Mouse (Mus musculus) kidney, embryonic 16.5 days (tissue): ENCODE data around the gene Frat1. TPM values are rescaled to one million over a fixed set of nuclear protein-coding genes. Genes with fewer than 3 reads are reported as not detected.

Source experiments
- ATAC-seq: fragments of 200-750 bp; cut with Nextera tagmentation; 2 replicates; pipeline ENCODE4 v1.8.0; 2017; ENCODE audit warnings: moderate TSS enrichment; ENCODE audit not compliant: low FRiP score, low TSS enrichment
- H3K27ac ChIP-seq: fragments of 300-500 bp; sonication (generic); 2 replicates; pipeline ENCODE4 v1.5.1; 2014; ENCODE audit warnings: low read length
- H3K27me3 ChIP-seq: fragments of 300-500 bp; sonication (generic); 2 replicates; pipeline ENCODE4 v1.6.1; 2014; ENCODE audit warnings: low read length, control low read depth, mixed read lengths; ENCODE audit not compliant: insufficient read depth
- H3K36me3 ChIP-seq: fragments of 300-500 bp; sonication (generic); 2 replicates; pipeline ENCODE4 v1.6.1; 2014; ENCODE audit warnings: low read length, control low read depth, mixed read lengths; ENCODE audit not compliant: insufficient read depth
- H3K4me1 ChIP-seq: fragments of 300-500 bp; sonication (generic); 2 replicates; pipeline ENCODE4 v1.6.1; 2014; ENCODE audit warnings: low read length, control low read depth, mixed read lengths; ENCODE audit not compliant: insufficient read depth
- H3K4me2 ChIP-seq: fragments of 300-500 bp; sonication (generic); replicated peaks from 2 replicates; pipeline ENCODE4 v1.6.1; 2014; ENCODE audit warnings: low read depth, low read length
- H3K4me3 ChIP-seq: fragments of 300-500 bp; sonication (generic); 2 replicates; pipeline ENCODE4 v1.5.1; 2014; ENCODE audit warnings: mild to moderate bottlenecking, low read length
- H3K9ac ChIP-seq: fragments of 300-500 bp; sonication (generic); replicated peaks from 2 replicates; pipeline ENCODE4 v1.6.1; 2014; ENCODE audit warnings: low read length
- H3K9me3 ChIP-seq: fragments of 300-500 bp; sonication (generic); 2 replicates; pipeline ENCODE4 v1.6.1; 2016; ENCODE audit warnings: low read length, control low read depth
- WGBS: fragments of 180-500 bp; shearing (Covaris S2); extraction: QIAGEN DNeasy Blood & Tissue Kit; methylation state at CpG from one replicate; pipeline ENCODE4 v1.1.7; 2014; 5-methylcytosine and 5-hydroxymethylcytosine counted together
- polyA plus RNA-seq: library from polyadenylated mRNA; unstranded; fragments of >200 nt; fragmentation: Nextera tagmentation; extraction: Ambion mirVana; gene quantifications from 2 replicates; pipeline ENCODE4 v1.2.1, GENCODE M21; 2015

Frat1 gene
- polyA plus RNA-seq, 1 experiment from 2014 or later, result 6.2 TPM

DNA sequence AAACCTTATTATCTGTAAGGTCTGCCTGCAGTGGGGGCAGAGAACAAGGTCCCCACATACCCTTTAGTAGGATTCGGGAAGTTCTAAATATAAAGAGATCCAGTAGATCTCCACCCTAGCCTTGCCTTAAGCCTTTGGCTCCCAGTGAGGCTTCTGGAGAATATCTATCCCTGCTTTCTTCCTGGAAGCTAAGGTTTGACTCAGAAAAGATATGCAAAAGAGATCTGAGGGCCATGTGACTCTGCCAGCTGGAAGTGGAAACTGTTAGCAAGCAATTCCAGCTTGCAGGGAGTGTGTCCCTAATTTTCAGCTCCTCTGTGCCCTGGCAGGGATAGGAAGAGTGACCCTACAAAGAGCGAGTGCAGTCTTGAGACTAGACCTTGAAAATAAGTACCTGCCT is 42.5 kb downstream of the Frat1 start:
- Histone ChIP-seq H3K4me2 (no peak overlapping the region), H3K4me3 (no peak overlapping the region), H3K9me3 (no peaks in the 10 kb centered on the region), H3K27ac (no peak overlapping the region), H3K4me1 (no peaks in the 10 kb centered on the region), H3K36me3 (peaks cover 48% of the 10 kb centered on the region), H3K27me3 (no peaks in the 10 kb centered on the region), H3K9ac (no peak overlapping the region)
- 92% methylated on average over 2 of the region's 2 CpGs for WGBS
- ATAC-seq, result no peak

DNA sequence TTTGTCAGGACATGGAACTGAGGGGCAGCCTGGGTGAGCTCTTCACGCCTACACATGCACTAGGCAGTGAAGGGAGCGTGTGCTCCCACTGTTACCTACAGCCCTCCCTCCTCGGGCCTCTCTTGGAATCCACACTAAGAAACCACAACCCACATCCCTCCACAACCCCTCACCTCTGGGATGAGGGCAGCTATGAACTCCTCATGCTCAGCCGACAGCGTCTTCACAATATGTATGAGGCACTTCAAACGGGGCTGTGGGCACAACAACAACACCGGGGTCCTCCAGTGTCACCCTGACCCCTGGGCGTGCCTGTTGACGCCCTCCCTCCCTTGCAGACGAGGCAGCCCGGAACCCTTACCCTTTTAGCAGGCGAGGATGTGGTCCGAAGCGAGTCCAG is 44.6 kb downstream of the Frat1 start:
- Histone ChIP-seq H3K36me3 (peaks cover 50% of the 10 kb centered on the region), H3K9ac (no peak overlapping the region)

DNA sequence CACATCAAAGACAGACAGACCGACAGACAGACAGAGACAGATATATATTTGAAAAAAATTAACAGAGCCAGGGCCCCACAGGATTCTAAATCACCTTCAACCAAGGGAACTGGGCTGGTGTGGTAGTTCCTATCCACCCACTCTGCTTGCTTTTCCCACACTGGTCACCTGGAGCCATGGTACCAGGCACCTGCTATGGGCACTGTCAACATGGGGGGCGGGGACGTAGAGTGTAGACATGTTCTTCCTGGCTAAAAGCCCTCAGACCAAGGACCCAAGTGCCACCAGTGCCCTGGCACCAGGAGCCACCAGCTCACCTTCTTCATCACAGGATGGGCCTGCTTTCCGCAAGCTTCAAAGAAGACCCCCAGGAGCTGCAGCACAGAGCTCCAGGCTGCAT is 52.1 kb downstream of the Frat1 start:
- Histone ChIP-seq H3K9me3 (no peaks in the 10 kb centered on the region), H3K4me3 (no peak overlapping the region), H3K27me3 (no peaks in the 10 kb centered on the region), H3K4me1 (no peaks in the 10 kb centered on the region), H3K4me2 (no peak overlapping the region), H3K9ac (no peak overlapping the region), H3K36me3 (peaks cover 46% of the 10 kb centered on the region), H3K27ac (no peak overlapping the region)
- WGBS, result 94% methylated on average over 4 of the region's 4 CpGs
- ATAC-seq, result no peak

More for the DNA sequence above, 44.6 kb downstream of the Frat1 start:
- no peak overlapping the region for H3K4me3 ChIP-seq
- no peaks in the 10 kb centered on the region for H3K27me3 ChIP-seq
- no peak overlapping the region for H3K27ac ChIP-seq
- ATAC-seq, result no peak
- H3K4me2 ChIP-seq, result no peak overlapping the region
- WGBS, result 91% methylated on average over 14 of the region's 14 CpGs
- H3K9me3 ChIP-seq, result no peaks in the 10 kb centered on the region
- no peaks in the 10 kb centered on the region for H3K4me1 ChIP-seq

Other genes with a start within 250 kb of the Frat1 start
- 1.9 and 2.4 TPM in 2 replicates for gene Gm340, start 247.6 kb upstream of the Frat1 start, polyA plus RNA-seq
- 6.2 and 6.4 TPM in 2 replicates for gene Slit1, start 86.3 kb upstream of the Frat1 start, polyA plus RNA-seq
- 28.0 and 31.1 TPM in 2 replicates for gene Arhgap19, start 27.9 kb upstream of the Frat1 start, polyA plus RNA-seq
- 3.7 and 4.7 TPM in 2 replicates for gene Frat2, start 18.2 kb downstream of the Frat1 start, polyA plus RNA-seq
- 16.9 and 18.8 TPM in 2 replicates for gene Rrp12, start 66.2 kb downstream of the Frat1 start, polyA plus RNA-seq
- gene Pgam1, start 82.0 kb downstream of the Frat1 start, polyA plus RNA-seq, result 823 and 859 TPM in 2 replicates
- gene Exosc1, start 103.5 kb downstream of the Frat1 start, polyA plus RNA-seq, result 74.0 and 78.8 TPM in 2 replicates
- gene Zdhhc16, start 103.5 kb downstream of the Frat1 start, polyA plus RNA-seq, result 89.1 and 94.4 TPM in 2 replicates
- 41.1 and 45.6 TPM in 2 replicates for gene Mms19, start 151.2 kb downstream of the Frat1 start, polyA plus RNA-seq
- gene Ubtd1, start 151.8 kb downstream of the Frat1 start, polyA plus RNA-seq, result 35.9 and 37.8 TPM in 2 replicates
- not detected in 2 replicates for gene Ankrd2, start 206.0 kb downstream of the Frat1 start, polyA plus RNA-seq
- 30.4 and 35.0 TPM in 2 replicates for gene Hoga1, start 215.6 kb downstream of the Frat1 start, polyA plus RNA-seq
- gene 4933411K16Rik, start 222.3 kb downstream of the Frat1 start, polyA plus RNA-seq, result 0.60 and 0.71 TPM in 2 replicates